Mouse (Mus musculus) megakaryocyte, embryonic 14.5 days (primary cell): Measurements from ENCODE around the gene Tcl1b4.

ENCODE experiments used
- FLI1 ChIP-seq: IDR thresholded peaks from 2 replicates; pipeline ENCODE4 v1.6.1; 2012; ENCODE audit warnings: low read length, inconsistent platforms, mixed read lengths
- GATA1 ChIP-seq: IDR thresholded peaks from 3 replicates; pipeline ENCODE4 v1.6.1; 2012; ENCODE audit warnings: mixed read lengths, low read length, inconsistent platforms, borderline replicate concordance

DNA sequence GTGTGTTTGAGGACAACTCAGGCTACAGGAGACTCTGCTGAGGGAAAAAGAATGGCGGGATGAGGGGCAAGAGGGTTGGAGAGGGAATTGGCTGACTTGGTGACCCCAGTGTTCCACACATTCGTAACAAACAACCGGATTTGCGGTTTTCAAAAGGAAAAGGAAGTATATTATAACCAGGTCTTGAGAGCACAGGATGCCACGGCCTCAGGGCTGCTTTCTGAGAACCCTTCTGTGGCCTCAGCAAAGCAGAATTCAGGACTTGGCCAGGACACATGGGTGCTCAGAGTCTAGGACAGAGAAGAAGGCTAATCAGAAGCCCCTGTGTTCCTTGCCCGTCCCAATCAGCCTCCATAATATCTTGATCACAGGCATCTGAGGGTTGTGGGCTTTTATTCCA lies 42.9 kb upstream of the Tcl1b4 start:
- TF ChIP-seq GATA1 (no peak), FLI1 (no peak)
